In the genomic region with DNA sequence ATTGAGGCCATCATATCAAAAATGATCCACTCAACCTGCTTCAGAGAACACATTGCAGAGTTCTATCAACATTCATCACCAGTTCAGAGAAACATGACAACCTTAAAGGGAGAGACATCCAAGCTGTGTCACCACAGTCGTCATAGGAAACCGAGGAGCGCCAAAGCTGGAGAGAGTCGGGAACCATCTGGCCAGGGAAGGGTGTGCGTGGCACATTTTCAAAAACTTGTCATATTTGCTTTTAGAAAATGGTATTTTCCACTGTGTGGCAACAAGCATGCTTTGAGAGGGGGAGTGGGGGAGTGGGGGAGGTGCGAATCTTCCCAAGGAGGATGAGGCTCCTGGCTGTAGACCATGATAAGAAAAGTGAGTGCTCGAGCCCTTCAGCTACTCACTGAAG, we compare ENCODE assay signal across 13 mouse cellular contexts.
DNase-seq lines count a peak whose midpoint lies in the region; ATAC-seq and TF ChIP-seq lines count a peak whose summit lies in the region.
"Had no signal": no experiment of that assay in that cellular context is flagged by ENCODE, and none has a peak within 500 bp of the region (broad histone marks: within the 10 kb centered on the region; RNA-seq: fewer than 3 reads in every experiment).

No protein-coding gene starts in this region.

- WGBS in forebrain, embryonic 15.5 days = 63% methylated on average over 7 of the region's 7 CpGs
- 81% methylated on average over 7 of the region's 7 CpGs for WGBS in forebrain, embryonic 12.5 days
- 52% methylated on average over 7 of the region's 7 CpGs for WGBS in forebrain, embryonic 16.5 days

- H3K9me3 ChIP-seq in forebrain, embryonic 15.5 days = peaks cover 1% of the 10 kb centered on the region; the same call in 1 of the 2 replicates
- H3K9me3 ChIP-seq in forebrain, embryonic 12.5 days = 0 out of 2 replicates have a peak, but pooled peaks cover 5% of the 10 kb centered on the region
- H3K9me3 ChIP-seq in forebrain, embryonic 16.5 days (ENCODE audit: control insufficient read depth, low read length) = peaks cover 1% of the 10 kb centered on the region
- H3K9me3 ChIP-seq: stomach, embryonic 15.5 days had no signal

- intact Hi-C loops in gastrocnemius, adult 2 months (cut with DNase I) = no loop called here

- ATAC-seq in forebrain, embryonic 15.5 days (replicated peaks) = peak; percentile 70
- no peak for ATAC-seq in forebrain, embryonic 12.5 days (ENCODE audit: low FRiP score)
- peak; percentile 87 for ATAC-seq in forebrain, embryonic 16.5 days
- ATAC-seq: CD4-positive, CD25-positive, alpha-beta regulatory T cell, adult 4 months had no signal

- DNase-seq in left cerebral cortex, adult 18-20 months (ENCODE audit: low spot score in 2 of 2) = peak; percentile 63 to 73
- DNase-seq in lung, postnatal 25 days (ENCODE audit: low spot score) = peak; percentile 16
- no peak for DNase-seq in B cell, adult 2 months
- DNase-seq in gastrocnemius, adult 2 months = no peak
- DNase-seq in natural killer cell, adult 2 months (ENCODE audit: low spot score in 2 of 2) = no peak
- DNase-seq: heart, adult 11 months; kidney, adult 8-10 months had no signal

- no peak overlapping the region for H3K9ac ChIP-seq in forebrain, embryonic 15.5 days (replicated peaks)
- no peak overlapping the region for H3K9ac ChIP-seq in forebrain, embryonic 12.5 days
- no peak overlapping the region for H3K9ac ChIP-seq in forebrain, embryonic 16.5 days (replicated peaks; ENCODE audit: low read depth, low read length)
- H3K9ac ChIP-seq: stomach, embryonic 15.5 days had no signal

- no peak for TF ChIP-seq CTCF in gastrocnemius, adult 2 months (IDR thresholded peaks at IDR 0.05)

- H3K4me1 ChIP-seq in forebrain, embryonic 15.5 days = peaks cover 19% of the 10 kb centered on the region
- H3K4me1 ChIP-seq in forebrain, embryonic 12.5 days = 0 out of 2 replicates have a peak, but pooled peaks cover 6% of the 10 kb centered on the region
- H3K4me1 ChIP-seq in forebrain, embryonic 16.5 days (replicated peaks; ENCODE audit: control insufficient read depth, insufficient read depth, low read length) = peaks cover 21% of the 10 kb centered on the region
- H3K4me1 ChIP-seq: megakaryocyte, embryonic 14.5 days had no signal

- H3K4me3 ChIP-seq in forebrain, embryonic 15.5 days = no peak overlapping the region
- no peak overlapping the region for H3K4me3 ChIP-seq in forebrain, embryonic 12.5 days (replicated peaks)
- H3K4me3 ChIP-seq in forebrain, embryonic 16.5 days (replicated peaks; ENCODE audit: low read length) = no peak overlapping the region
- H3K4me3 ChIP-seq in gastrocnemius, adult 2 months = no peak overlapping the region
- H3K4me3 ChIP-seq: megakaryocyte, embryonic 14.5 days; stomach, embryonic 15.5 days had no signal

- H3K36me3 ChIP-seq in forebrain, embryonic 15.5 days = peaks cover 8% of the 10 kb centered on the region
- peaks cover 6% of the 10 kb centered on the region for H3K36me3 ChIP-seq in forebrain, embryonic 12.5 days (replicated peaks)
- H3K36me3 ChIP-seq in forebrain, embryonic 16.5 days (ENCODE audit: control insufficient read depth, insufficient read depth) = peaks cover 6% of the 10 kb centered on the region
- H3K36me3 ChIP-seq: stomach, embryonic 15.5 days had no signal

- H3K4me2 ChIP-seq in forebrain, embryonic 15.5 days (replicated peaks) = no peak overlapping the region
- H3K4me2 ChIP-seq in forebrain, embryonic 12.5 days = no peak overlapping the region
- no peak overlapping the region for H3K4me2 ChIP-seq in forebrain, embryonic 16.5 days (ENCODE audit: low read length)
- H3K4me2 ChIP-seq: stomach, embryonic 15.5 days had no signal

- H3K27me3 ChIP-seq in forebrain, embryonic 15.5 days = no peaks in the 10 kb centered on the region
- H3K27me3 ChIP-seq in forebrain, embryonic 12.5 days = no peaks in the 10 kb centered on the region
- no peaks in the 10 kb centered on the region for H3K27me3 ChIP-seq in forebrain, embryonic 16.5 days (replicated peaks; ENCODE audit: control insufficient read depth, insufficient read depth, low read length)
- H3K27me3 ChIP-seq: stomach, embryonic 15.5 days had no signal

- peak overlapping the region; percentile 47 for H3K27ac ChIP-seq in forebrain, embryonic 15.5 days (replicated peaks)
- no peak overlapping the region for H3K27ac ChIP-seq in forebrain, embryonic 12.5 days
- peak overlapping the region; percentile 37; the same call in 1 of the 2 replicates for H3K27ac ChIP-seq in forebrain, embryonic 16.5 days (ENCODE audit: low read length)
- H3K27ac ChIP-seq in gastrocnemius, adult 2 months = no peak overlapping the region
- H3K27ac ChIP-seq: stomach, embryonic 15.5 days had no signal

Comparison
In these comparisons a context has a peak if more than half of its experiments do, and no peak if none do; other contexts are left out.
1. H3K27ac ChIP-seq: peak in forebrain, embryonic 15.5 days (single experiment) and forebrain, embryonic 16.5 days (single experiment); none in forebrain, embryonic 12.5 days (single experiment) and gastrocnemius, adult 2 months (single experiment).
2. DNase-seq: peak in left cerebral cortex, adult 18-20 months (2 of 2) and lung, postnatal 25 days (single experiment); none in B cell, adult 2 months (0 of 2), gastrocnemius, adult 2 months (single experiment) and natural killer cell, adult 2 months (0 of 2).